Mouse (Mus musculus): ENCODE results near the gene Slc25a1. TPM values are rescaled to one million over a fixed set of nuclear protein-coding genes. Genes with fewer than 3 reads are reported as not detected.

Gene Slc25a1
- polyA plus RNA-seq, 1 experiment: 72.5 TPM

DNA sequence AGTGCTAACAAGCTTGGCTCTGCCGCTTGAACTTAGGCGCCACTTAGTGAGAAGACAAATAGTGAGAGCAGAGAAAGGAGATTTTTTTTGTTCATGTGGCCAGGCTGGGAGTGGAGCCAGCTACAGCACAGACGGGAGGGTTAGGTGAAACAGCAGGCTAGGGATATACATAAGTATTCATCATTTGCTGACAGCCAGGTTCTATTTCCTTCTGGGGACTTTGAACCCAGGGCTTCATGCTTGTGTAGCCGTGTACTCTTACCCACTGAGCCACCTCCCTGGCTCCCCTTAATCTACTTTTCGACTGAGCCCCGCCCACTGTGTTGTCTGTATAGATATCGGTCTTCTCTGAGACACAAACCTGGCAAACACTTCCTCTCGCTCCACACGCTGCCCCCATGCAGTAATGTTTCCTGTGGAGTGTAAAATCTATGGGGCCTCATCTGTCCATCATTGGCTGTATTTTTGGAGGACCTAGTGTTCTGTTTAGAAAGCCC is 11.3 kb upstream of the Slc25a1 start:
- TF ChIP-seq USF1 (IDR thresholded peaks at IDR 0.05; ENCODE audit: low read depth) (no peak), CEBPB (IDR thresholded peaks at IDR 0.05; ENCODE audit: insufficient read depth, poor library complexity, severe bottlenecking) (no peak), TCF12 (IDR thresholded peaks at IDR 0.05; ENCODE audit: insufficient read depth, poor library complexity, severe bottlenecking) (no peak), POLR2A (IDR thresholded peaks at IDR 0.05; ENCODE audit: insufficient read length, low read depth) (no peak), MYOD1 (IDR thresholded peaks at IDR 0.05; ENCODE audit: control insufficient read depth in 1 of 3, insufficient read length in 2 of 3, low read depth in 2 of 3) (no peak), SRF (IDR thresholded peaks at IDR 0.05; ENCODE audit: control insufficient read depth, insufficient read length, low read depth) (no peak), MYOG (IDR thresholded peaks at IDR 0.05; ENCODE audit: control insufficient read depth in 1 of 3, insufficient read depth in 1 of 3, insufficient read length in 2 of 3, low read depth in 2 of 3) (no peak), MAX (IDR thresholded peaks at IDR 0.05; ENCODE audit: low read depth) (no peak), REST (IDR thresholded peaks at IDR 0.05; ENCODE audit: insufficient read depth, insufficient read length) (no peak), E2F4 (IDR thresholded peaks at IDR 0.05; ENCODE audit: insufficient read depth) (no peak)
- Histone ChIP-seq H3K36me3 (ENCODE audit: control insufficient read depth, insufficient read depth) (no peaks in the 10 kb centered on the region), H3K79me2 (ENCODE audit: control insufficient read depth, insufficient read depth) (no peaks in the 10 kb centered on the region), H3ac (ENCODE audit: control insufficient read depth, insufficient read length) (no peak overlapping the region), H3K4me3 (no peak overlapping the region), H3K27me3 (ENCODE audit: control insufficient read depth, insufficient read depth, insufficient read length) (peaks cover 40% of the 10 kb centered on the region), H3K4me2 (ENCODE audit: low read depth) (no peak overlapping the region)

DNA sequence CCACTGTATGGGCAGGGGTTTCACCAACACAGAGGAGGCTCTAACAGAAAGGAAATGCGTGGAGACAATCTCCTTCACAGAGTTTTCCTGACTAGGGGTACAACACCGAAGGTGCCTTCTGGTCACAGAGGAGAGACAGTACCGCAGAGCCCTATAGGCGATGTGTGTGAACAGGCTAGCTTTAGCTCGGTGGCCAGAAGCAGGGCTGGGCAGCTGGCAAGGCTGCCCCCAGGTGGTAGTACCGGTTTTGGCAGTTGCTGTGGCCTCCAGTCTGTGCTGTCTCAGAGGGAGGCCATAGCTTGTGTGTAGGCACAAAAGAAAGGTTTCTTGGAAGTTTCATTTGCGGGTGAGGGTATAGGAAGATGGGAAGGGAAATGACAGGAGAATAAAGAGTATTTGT is 10.8 kb upstream of the Slc25a1 start:
- peaks cover 44% of the 10 kb centered on the region for H3K27me3 ChIP-seq (ENCODE audit: control insufficient read depth, insufficient read depth, insufficient read length)
- no peak overlapping the region for H3ac ChIP-seq (ENCODE audit: control insufficient read depth, insufficient read length)
- H3K79me2 ChIP-seq (ENCODE audit: control insufficient read depth, insufficient read depth): no peaks in the 10 kb centered on the region
- no peak overlapping the region for H3K4me2 ChIP-seq (ENCODE audit: low read depth)
- no peak overlapping the region for H3K4me3 ChIP-seq
- no peaks in the 10 kb centered on the region for H3K36me3 ChIP-seq (ENCODE audit: control insufficient read depth, insufficient read depth)
- TF ChIP-seq CEBPB (IDR thresholded peaks at IDR 0.05; ENCODE audit: insufficient read depth, poor library complexity, severe bottlenecking): no peak
- no peak for TF ChIP-seq MAX (IDR thresholded peaks at IDR 0.05; ENCODE audit: low read depth)

DNA sequence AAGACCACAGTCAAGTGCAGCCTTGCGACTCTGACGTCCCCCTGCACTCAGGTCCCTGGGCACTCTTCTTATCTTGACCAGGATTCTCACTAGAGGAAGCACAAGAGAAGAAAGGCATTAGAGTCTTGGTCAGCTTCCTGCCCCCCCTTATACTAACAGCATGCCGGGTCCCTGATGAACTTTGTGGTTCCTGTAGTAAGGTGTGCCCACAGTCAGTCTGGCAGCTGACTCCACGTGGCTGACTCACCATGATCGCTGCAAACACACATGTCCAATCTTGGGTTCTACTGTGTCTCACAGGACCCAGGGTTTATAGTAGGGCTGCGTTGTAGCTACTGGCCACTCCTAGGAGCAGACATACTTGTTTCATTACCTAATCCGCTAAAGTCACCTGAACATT is 10.2 kb upstream of the Slc25a1 start:
- H3K4me3 ChIP-seq: no peak overlapping the region
- no peaks in the 10 kb centered on the region for H3K36me3 ChIP-seq (ENCODE audit: control insufficient read depth, insufficient read depth)
- H3K4me2 ChIP-seq (ENCODE audit: low read depth): no peak overlapping the region
- no peak overlapping the region for H3ac ChIP-seq (ENCODE audit: control insufficient read depth, insufficient read length)
- H3K79me2 ChIP-seq (ENCODE audit: control insufficient read depth, insufficient read depth): no peaks in the 10 kb centered on the region
- TF ChIP-seq MYOD1 (IDR thresholded peaks at IDR 0.05; ENCODE audit: control insufficient read depth in 1 of 3, insufficient read length in 2 of 3, low read depth in 2 of 3): no peak
- TF ChIP-seq POLR2AphosphoS2 (IDR thresholded peaks at IDR 0.05; ENCODE audit: insufficient read length, low read depth): no peak
- no peak for TF ChIP-seq E2F4 (IDR thresholded peaks at IDR 0.05; ENCODE audit: insufficient read depth)
- TF ChIP-seq TCF3 (IDR thresholded peaks at IDR 0.05; ENCODE audit: insufficient read length, low read depth): no peak
- no peak for TF ChIP-seq TCF12 (IDR thresholded peaks at IDR 0.05; ENCODE audit: insufficient read depth, poor library complexity, severe bottlenecking)
- no peak for TF ChIP-seq MYOG (IDR thresholded peaks at IDR 0.05; ENCODE audit: control insufficient read depth in 1 of 3, insufficient read depth in 1 of 3, insufficient read length in 2 of 3, low read depth in 2 of 3)
- TF ChIP-seq SRF (IDR thresholded peaks at IDR 0.05; ENCODE audit: control insufficient read depth, insufficient read length, low read depth): no peak
- TF ChIP-seq POLR2A (IDR thresholded peaks at IDR 0.05; ENCODE audit: insufficient read length, low read depth): no peak
- TF ChIP-seq USF1 (IDR thresholded peaks at IDR 0.05; ENCODE audit: low read depth): no peak
- TF ChIP-seq REST (IDR thresholded peaks at IDR 0.05; ENCODE audit: insufficient read depth, insufficient read length): no peak
- TF ChIP-seq CEBPB (IDR thresholded peaks at IDR 0.05; ENCODE audit: insufficient read depth, poor library complexity, severe bottlenecking): no peak
- TF ChIP-seq MAX (IDR thresholded peaks at IDR 0.05; ENCODE audit: low read depth): no peak
- peaks cover 50% of the 10 kb centered on the region for H3K27me3 ChIP-seq (ENCODE audit: control insufficient read depth, insufficient read depth, insufficient read length)

DNA sequence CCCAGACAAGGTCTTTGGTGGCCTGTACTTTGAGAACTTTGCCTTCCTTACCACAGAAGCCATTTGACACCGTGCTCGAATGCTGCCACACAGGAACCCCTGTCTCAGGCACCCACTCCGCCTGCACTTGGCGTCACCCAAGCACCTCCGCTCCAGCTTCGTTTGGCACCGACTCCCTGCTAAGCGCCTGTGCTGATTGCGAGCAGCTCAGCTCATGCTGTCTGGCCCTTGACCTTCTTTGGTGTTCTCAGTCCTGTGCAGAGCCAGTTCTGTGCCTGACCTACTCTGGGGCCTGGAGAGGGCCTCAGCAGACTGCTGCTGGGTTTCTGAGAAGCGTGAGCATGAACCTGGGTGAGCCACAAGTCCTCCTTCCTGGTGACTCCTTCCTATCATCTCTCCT is 8.8 kb upstream of the Slc25a1 start:
- Histone ChIP-seq H3K4me2 (ENCODE audit: low read depth) (no peak overlapping the region), H3K36me3 (ENCODE audit: control insufficient read depth, insufficient read depth) (no peaks in the 10 kb centered on the region), H3K27me3 (ENCODE audit: control insufficient read depth, insufficient read depth, insufficient read length) (peaks cover 52% of the 10 kb centered on the region), H3ac (ENCODE audit: control insufficient read depth, insufficient read length) (no peak overlapping the region), H3K4me3 (no peak overlapping the region), H3K79me2 (ENCODE audit: control insufficient read depth, insufficient read depth) (no peaks in the 10 kb centered on the region)
- no peak for TF ChIP-seq SRF (IDR thresholded peaks at IDR 0.05; ENCODE audit: control insufficient read depth, insufficient read length, low read depth)
- TF ChIP-seq E2F4 (IDR thresholded peaks at IDR 0.05; ENCODE audit: insufficient read depth): no peak
- TF ChIP-seq MAX (IDR thresholded peaks at IDR 0.05; ENCODE audit: low read depth): no peak
- no peak for TF ChIP-seq CEBPB (IDR thresholded peaks at IDR 0.05; ENCODE audit: insufficient read depth, poor library complexity, severe bottlenecking)
- no peak for TF ChIP-seq POLR2AphosphoS2 (IDR thresholded peaks at IDR 0.05; ENCODE audit: insufficient read length, low read depth)
- no peak for TF ChIP-seq TCF3 (IDR thresholded peaks at IDR 0.05; ENCODE audit: insufficient read length, low read depth)
- no peak for TF ChIP-seq MYOD1 (IDR thresholded peaks at IDR 0.05; ENCODE audit: control insufficient read depth in 1 of 3, insufficient read length in 2 of 3, low read depth in 2 of 3)
- no peak for TF ChIP-seq MYOG (IDR thresholded peaks at IDR 0.05; ENCODE audit: control insufficient read depth in 1 of 3, insufficient read depth in 1 of 3, insufficient read length in 2 of 3, low read depth in 2 of 3)
- no peak for TF ChIP-seq REST (IDR thresholded peaks at IDR 0.05; ENCODE audit: insufficient read depth, insufficient read length)
- TF ChIP-seq TCF12 (IDR thresholded peaks at IDR 0.05; ENCODE audit: insufficient read depth, poor library complexity, severe bottlenecking): no peak
- no peak for TF ChIP-seq POLR2A (IDR thresholded peaks at IDR 0.05; ENCODE audit: insufficient read length, low read depth)
- TF ChIP-seq USF1 (IDR thresholded peaks at IDR 0.05; ENCODE audit: low read depth): no peak

DNA sequence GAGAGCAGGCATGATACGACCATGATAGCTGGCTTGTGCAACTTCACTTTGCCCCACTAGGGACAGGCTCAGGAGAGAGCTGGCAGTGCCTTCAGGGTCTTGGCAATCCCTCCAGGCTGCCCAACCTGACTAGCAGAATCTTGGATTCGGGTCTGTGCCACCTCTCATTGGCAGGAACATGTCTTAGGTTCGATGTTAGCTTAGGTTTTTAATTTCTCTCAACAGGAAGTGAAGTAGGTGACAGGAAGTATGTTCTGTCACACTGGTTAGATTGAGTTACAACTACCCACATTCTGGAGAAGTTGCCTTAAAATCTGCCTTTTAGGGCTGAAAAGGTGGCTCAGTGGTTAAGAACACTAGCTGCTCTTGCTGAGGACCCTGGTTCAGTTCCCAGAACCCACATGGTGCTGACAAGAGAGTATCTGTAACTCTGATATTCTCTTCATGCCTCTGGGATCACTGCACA is 6.5 kb upstream of the Slc25a1 start:
- no peak overlapping the region for H3K4me2 ChIP-seq (ENCODE audit: low read depth)
- H3K79me2 ChIP-seq (ENCODE audit: control insufficient read depth, insufficient read depth): no peaks in the 10 kb centered on the region
- H3K4me3 ChIP-seq: no peak overlapping the region
- H3ac ChIP-seq (ENCODE audit: control insufficient read depth, insufficient read length): no peak overlapping the region
- peaks cover 57% of the 10 kb centered on the region for H3K27me3 ChIP-seq (ENCODE audit: control insufficient read depth, insufficient read depth, insufficient read length)
- H3K36me3 ChIP-seq (ENCODE audit: control insufficient read depth, insufficient read depth): no peaks in the 10 kb centered on the region
- TF ChIP-seq REST (IDR thresholded peaks at IDR 0.05; ENCODE audit: insufficient read depth, insufficient read length): no peak
- no peak for TF ChIP-seq MYOG (IDR thresholded peaks at IDR 0.05; ENCODE audit: control insufficient read depth in 1 of 3, insufficient read depth in 1 of 3, insufficient read length in 2 of 3, low read depth in 2 of 3)
- no peak for TF ChIP-seq SRF (IDR thresholded peaks at IDR 0.05; ENCODE audit: control insufficient read depth, insufficient read length, low read depth)
- TF ChIP-seq CEBPB (IDR thresholded peaks at IDR 0.05; ENCODE audit: insufficient read depth, poor library complexity, severe bottlenecking): no peak
- no peak for TF ChIP-seq E2F4 (IDR thresholded peaks at IDR 0.05; ENCODE audit: insufficient read depth)
- no peak for TF ChIP-seq POLR2A (IDR thresholded peaks at IDR 0.05; ENCODE audit: insufficient read length, low read depth)
- TF ChIP-seq USF1 (IDR thresholded peaks at IDR 0.05; ENCODE audit: low read depth): no peak
- no peak for TF ChIP-seq POLR2AphosphoS2 (IDR thresholded peaks at IDR 0.05; ENCODE audit: insufficient read length, low read depth)
- TF ChIP-seq TCF12 (IDR thresholded peaks at IDR 0.05; ENCODE audit: insufficient read depth, poor library complexity, severe bottlenecking): no peak
- TF ChIP-seq MAX (IDR thresholded peaks at IDR 0.05; ENCODE audit: low read depth): no peak
- TF ChIP-seq MYOD1 (IDR thresholded peaks at IDR 0.05; ENCODE audit: control insufficient read depth in 1 of 3, insufficient read length in 2 of 3, low read depth in 2 of 3): no peak
- no peak for TF ChIP-seq TCF3 (IDR thresholded peaks at IDR 0.05; ENCODE audit: insufficient read length, low read depth)
